Mouse (Mus musculus): ENCODE measurements around the gene Apobr.

Apobr gene

GRCm38 (mm10) chr7:126598919-126599318 is 14.2 kb downstream of the Apobr start:
- DNase-seq (ENCODE audit: low spot score) = no peak

DNA sequence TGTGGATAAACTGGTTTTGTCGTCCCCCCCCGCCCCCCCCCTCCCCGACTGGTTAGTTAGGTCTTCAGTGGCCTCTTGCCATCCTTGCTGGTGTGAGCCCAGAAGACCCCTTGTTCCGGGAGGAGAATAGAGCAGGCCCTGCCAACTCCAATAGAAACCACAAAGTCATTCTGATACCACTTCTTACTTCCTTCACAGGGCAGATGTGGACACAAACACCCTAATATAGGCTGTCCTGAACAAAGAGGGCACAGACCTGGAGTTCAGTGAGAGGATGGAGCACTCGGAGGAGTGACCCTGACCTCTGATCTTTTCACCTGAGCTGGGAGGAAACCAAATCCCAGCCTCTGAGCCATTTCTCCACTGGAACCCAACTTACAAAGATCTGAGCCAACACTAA is 17.2 kb downstream of the Apobr start:
- no peak for DNase-seq (ENCODE audit: low spot score)

DNA sequence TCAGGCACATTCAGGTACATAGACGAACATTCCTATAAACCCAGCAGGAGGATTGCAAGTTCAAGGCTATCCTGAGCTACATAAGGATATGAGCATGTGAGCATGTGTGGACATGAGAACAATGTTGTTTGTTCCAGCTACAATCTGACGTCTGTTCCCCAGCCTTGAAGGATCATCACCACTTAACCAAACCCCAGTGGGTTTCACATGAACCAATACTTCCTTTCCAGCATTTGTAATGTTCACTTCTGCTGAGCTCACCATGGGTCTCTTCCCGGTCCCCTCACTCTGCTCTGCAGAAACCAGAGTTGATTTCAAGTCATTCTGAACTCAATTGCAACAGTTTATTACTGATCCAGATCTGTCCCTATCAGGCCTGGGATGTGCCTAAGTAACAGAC is 17.9 kb downstream of the Apobr start:
- no peak for DNase-seq (ENCODE audit: low spot score)

DNA sequence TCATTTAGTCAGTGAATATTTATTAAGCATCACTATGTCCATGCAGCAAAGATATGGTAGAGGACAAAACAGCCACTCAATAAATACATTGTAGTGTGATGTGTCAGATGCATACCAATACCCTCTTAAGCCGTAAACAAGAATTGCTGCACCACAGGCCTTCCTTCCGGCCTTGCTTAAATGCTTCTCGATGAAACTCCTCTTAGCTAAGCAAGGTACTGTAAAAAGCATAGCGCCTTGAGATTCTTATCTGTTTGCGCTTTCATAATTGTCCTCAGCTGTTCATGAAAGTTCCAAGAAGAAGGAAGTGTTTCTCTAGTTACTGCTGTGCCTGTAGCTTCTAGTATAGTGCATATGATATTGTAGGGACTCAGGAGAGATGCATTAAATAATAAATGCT is 21.9 kb downstream of the Apobr start:
- no peak for DNase-seq (ENCODE audit: low spot score)

- no peak for DNase-seq (ENCODE audit: low spot score)
These were observed 22.3 kb downstream of the Apobr start for GRCm38 (mm10) chr7:126607064-126607463.

DNA sequence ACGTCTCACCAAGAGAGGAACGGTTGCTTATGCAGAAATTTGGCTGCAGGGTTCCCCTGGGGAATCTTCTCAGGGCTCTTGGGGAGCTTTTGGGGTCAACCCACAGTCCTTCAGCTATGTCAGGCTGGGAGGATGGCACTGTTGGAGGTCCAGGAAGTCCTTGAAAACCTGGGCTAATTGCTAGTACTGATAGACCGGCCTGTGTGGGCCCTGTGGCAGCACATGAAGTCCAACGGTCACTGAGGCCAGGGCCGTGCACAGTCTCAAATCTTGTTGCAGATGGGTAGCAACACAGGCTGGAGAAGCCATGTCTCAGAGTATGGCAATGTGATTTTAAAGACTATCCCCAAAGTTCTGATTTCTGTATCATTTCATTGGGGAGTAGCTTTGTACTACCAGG is 23.1 kb downstream of the Apobr start:
- no peak for DNase-seq (ENCODE audit: low spot score)

DNA sequence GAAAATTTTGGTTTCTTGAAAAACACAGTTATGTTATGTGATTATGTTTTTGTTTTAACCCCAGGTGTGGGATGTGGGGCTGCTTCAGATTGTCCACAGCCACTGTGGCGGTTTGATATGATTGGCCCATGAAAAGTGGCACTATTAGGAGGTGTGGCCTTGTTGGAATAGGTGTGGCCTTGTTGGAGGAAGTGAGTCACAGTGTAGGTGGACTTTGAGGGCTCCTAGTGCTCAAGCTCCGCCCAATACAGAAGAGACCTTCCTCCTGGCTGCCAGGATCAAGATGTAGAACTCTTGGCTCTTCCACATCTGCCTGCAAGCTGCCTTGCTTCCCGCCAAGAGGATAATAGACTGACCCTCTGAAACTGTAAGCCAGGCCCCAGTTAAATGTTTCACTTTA is 28.0 kb downstream of the Apobr start:
- no peak for DNase-seq (ENCODE audit: low spot score)

DNA sequence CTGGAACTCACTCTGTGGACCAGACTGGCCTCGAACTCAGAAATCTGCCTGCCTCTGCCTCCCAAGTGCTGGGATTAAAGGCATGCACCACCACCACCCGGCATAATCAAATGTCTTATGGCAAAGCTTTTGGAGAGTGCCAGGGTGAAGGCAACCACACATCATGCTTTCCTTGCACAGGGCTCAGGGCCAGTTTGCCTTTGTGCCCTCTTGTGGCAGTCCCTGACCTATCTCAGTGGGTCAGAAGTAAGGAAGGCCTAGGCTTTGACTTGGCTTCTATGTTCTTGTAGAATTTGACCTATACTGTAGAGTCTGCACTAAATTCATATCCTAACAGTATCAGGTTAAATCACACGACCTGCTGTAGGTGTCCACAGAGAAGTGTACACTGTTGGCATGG is 32.0 kb downstream of the Apobr start:
- DNase-seq (ENCODE audit: low spot score) = no peak

DNA sequence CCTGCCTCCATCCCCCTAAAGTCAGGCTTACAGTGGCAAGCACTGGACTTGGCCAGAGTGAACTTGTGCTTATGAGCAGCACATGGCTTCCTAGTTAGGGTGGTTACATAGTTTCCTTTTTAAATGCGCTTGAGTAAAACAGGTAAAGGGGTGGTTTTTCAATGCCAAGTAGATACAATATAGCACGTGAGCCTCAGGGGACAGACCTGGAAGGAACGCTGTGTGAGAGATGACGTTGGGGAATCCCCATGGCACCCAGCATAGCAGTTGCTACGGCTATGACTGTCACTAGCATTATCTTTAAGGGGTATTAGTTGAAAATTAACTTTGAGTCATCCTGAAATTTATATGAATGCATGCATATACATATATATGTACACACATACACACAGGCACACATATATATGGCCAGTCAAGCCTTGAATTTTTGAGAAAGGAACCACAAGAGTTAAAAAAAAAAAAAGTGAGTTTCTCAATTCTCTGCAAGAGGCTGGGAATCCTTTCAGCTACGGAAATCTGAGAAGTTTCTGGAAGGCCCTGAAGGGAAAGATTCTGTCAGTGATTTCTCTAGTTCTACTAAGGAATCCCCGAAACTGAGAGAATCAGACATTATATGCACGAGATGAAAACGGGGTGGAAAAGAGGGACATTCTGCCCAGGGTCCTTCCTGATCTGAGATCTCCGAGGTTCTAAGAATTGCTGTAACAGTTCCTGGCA is 35.0 kb downstream of the Apobr start:
- no peak for DNase-seq (ENCODE audit: low spot score)

GRCm38 (mm10) chr7:126621452-126622359 is 37.0 kb downstream of the Apobr start:
- no peak for DNase-seq (ENCODE audit: low spot score)

DNA sequence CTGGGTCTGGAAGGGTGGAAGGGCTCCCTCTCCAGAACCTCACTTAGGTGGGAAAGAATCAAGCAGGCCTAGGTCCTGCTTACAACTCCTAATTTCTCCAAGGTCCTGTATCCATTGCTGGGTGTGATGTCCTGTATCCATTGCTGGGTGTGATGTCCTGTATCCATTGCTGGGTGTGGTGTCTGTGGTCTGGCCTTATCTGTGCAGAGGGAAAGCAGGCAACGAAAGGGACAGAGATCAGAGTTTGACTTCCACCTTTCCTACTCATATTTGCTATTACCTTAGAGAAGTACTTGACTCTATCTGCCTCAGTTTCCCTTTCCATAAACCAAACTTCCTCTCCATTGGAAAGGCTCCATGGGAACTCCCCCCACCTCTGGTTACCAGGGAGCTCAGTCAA is 38.6 kb downstream of the Apobr start:
- DNase-seq (ENCODE audit: low spot score) = no peak

GRCm38 (mm10) chr7:126624774-126625173 is 40.0 kb downstream of the Apobr start:
- DNase-seq (ENCODE audit: low spot score) = no peak

DNA sequence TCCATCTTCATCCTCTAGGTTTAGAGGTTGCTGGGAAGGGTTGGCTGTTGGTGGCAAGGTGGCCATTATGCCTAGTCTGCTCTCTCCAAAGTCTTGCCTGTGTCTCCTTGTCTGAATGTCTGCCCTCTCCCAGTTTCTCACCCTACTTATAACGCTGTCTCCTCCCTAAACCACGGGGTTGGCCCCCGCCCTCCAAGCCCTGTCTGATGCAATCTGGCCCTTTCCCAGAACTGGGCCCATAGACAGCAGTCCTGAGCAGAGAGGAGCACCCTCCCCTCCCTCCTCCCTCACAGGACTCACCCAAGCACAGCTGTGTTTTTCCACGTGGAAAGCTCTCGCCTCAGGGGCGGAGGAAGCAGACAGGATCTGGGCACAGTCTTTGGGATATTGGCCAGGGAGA is 40.6 kb downstream of the Apobr start:
- DNase-seq (ENCODE audit: low spot score) = peak; percentile 85

- DNase-seq (ENCODE audit: low spot score) = no peak
These were observed 41.3 kb downstream of the Apobr start for GRCm38 (mm10) chr7:126625807-126626600.

DNA sequence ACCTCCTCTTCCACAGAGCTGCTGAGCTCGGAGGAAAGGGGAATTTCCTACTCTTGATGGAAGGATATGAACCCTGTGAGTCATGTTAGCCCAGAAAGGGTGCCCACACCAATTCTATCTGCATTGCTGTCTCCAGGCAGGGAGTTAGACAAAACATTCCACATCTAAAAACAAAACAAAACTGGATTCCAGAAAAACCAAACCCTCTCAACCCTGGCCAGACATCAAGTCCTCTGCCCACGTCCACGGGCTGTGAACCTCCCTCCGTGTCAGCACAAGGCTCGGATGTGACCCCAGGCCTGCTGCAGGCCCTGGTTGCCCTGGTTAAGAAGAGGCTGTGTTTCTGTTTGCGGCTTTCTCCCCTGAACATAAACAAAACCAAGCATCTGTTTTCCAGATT is 43.4 kb downstream of the Apobr start:
- peak; percentile 79 for DNase-seq (ENCODE audit: low spot score)

GRCm38 (mm10) chr7:126629915-126630314 is 45.2 kb downstream of the Apobr start:
- DNase-seq (ENCODE audit: low spot score) = no peak

GRCm38 (mm10) chr7:126630824-126631518 is 46.2 kb downstream of the Apobr start, which contains the start of gene Nupr1:
Nupr1 (minus strand) TSS chr7:126630861.
- no peak for DNase-seq (ENCODE audit: low spot score)

DNA sequence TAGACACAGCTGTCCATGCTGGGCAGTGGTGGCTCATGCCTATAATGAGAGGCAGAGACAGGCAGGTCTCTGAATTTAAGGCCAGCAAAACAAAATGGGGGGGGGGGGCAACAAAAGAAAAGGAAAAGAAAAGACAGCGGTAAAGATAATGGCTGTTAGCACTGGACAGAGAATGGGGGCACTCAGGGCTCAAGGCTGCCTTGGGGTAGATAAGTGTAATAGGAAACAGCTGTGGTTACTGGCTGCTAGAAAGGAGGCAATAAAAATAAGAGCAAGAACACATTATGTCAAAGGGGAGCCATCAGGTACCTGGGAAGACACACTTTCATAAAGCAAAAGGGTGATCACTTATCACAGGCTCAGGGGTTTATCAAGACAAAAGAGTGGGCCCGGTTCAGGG is 47.7 kb downstream of the Apobr start:
- DNase-seq (ENCODE audit: low spot score) = no peak

GRCm38 (mm10) chr7:126635375-126635774 is 50.6 kb downstream of the Apobr start:
- no peak for DNase-seq (ENCODE audit: low spot score)

DNA sequence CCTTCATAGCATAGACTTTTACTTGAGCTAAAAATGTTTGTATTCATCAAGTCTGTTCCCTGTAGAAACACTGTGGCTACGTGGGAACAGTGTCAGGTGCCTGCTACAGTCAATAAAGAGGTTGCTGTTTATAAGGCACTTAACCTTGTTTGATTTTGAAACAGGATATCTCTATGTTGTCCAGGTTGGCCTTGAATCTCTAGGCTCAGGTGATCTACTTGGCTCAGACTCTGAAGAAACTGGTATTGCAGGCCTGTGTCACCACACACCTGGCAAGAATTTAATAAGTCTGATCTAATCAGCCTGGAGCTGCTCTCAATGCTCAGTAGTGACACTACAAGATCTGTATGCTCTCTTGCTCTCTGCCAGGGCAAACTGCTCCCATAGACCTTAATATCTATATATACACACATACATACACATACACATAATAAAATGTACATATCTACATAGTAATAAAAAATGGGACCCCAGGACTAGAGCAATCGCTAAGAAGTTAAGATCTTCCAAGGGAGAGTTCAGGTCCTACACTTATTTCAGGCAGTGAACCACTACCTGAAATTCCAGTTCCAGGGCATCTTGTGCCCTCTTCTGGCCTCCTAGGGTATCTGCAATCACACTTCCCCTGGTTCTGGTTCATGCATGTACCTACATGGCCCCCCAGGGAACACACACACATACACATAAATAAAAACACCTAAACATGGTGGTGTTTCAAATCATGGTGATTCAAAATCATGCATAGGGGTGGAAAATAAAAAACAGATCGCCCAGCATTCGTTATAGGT is 52.2 kb downstream of the Apobr start:
- no peak for DNase-seq (ENCODE audit: low spot score)

Data from ovary, adult 18-20 months (tissue).